Mouse (Mus musculus) adrenal gland, postnatal 14 days (tissue): ENCODE data around the gene Park7. TPM values are rescaled to one million over a fixed set of nuclear protein-coding genes. Genes with fewer than 3 reads are reported as not detected.

ENCODE experiments used
- total RNA-seq: library from RNA; stranded (reverse); gene quantifications from 2 replicates; pipeline ENCODE4 v1.2.3, GENCODE M21; 2021

Gene Park7
- total RNA-seq, 1 experiment from 2014 or later: 259 TPM

Other genes starting within 250 kb of the Park7 start
- 56.6 and 115 TPM in 2 replicates for gene Errfi1, start 60.5 kb downstream of the Park7 start, total RNA-seq
- 0.15 and 0.60 TPM in 2 replicates for gene Tnfrsf9, start 125 bp upstream of the Park7 start, total RNA-seq
- not detected in 2 replicates for gene Uts2, start 82.7 kb upstream of the Park7 start, total RNA-seq
- gene Per3, start 130.2 kb upstream of the Park7 start, total RNA-seq: 22.3 and 24.3 TPM in 2 replicates
- gene Vamp3, start 143.5 kb upstream of the Park7 start, total RNA-seq: 83.9 and 85.7 TPM in 2 replicates
- not detected in 2 replicates for gene Gm13090, start 175.1 kb upstream of the Park7 start, total RNA-seq